Mouse (Mus musculus) brown adipose tissue, adult 24 weeks (tissue): ENCODE measurements at regions not wholly inside any gene's neighbourhood (a gene's known extent, or its start where the extent isn't known, plus 50 kb on each side); places are given as distances from the start of the nearest gene placed in this dataset.

Experiments used
- H3K27ac ChIP-seq: fragments of 200-500 bp; replicated peaks from 2 replicates; pipeline ENCODE4 v1.5.1; 2012; ENCODE audit warnings: low read depth, mild to moderate bottlenecking, low read length
- H3K4me1 ChIP-seq: fragments of 200-500 bp; 2 replicates; pipeline ENCODE4 v1.6.1; 2012; ENCODE audit warnings: low read length, mixed read lengths; ENCODE audit not compliant: control insufficient read depth, insufficient read depth, insufficient read length
- H3K4me3 ChIP-seq: fragments of 200-500 bp; 2 replicates; pipeline ENCODE4 v1.5.1; 2012; ENCODE audit warnings: low read depth, mild to moderate bottlenecking, low read length, moderate library complexity; ENCODE audit not compliant: insufficient read depth

DNA sequence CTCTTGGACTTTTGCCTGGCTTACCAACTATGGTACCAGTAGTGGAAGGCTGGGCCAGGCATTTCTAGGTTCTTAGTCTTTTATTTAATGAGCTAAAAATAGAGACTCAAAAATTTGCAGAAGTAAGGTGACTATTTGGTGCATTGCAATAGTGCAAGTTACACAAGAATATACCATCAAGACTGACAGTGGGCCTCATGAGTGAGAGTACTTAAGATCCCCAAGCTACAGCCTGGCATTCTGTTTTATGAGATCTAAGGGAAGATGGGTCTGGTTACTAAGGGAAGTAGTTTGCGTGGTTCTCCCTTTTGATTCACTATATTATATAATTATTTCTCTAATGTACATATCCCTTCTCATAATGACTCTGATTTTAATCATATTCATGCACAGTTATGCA lies 231.8 kb upstream of the Eci2 start:
- Histone ChIP-seq H3K4me1 (no peaks in the 10 kb centered on the region), H3K27ac (no peak overlapping the region), H3K4me3 (no peak overlapping the region)

DNA sequence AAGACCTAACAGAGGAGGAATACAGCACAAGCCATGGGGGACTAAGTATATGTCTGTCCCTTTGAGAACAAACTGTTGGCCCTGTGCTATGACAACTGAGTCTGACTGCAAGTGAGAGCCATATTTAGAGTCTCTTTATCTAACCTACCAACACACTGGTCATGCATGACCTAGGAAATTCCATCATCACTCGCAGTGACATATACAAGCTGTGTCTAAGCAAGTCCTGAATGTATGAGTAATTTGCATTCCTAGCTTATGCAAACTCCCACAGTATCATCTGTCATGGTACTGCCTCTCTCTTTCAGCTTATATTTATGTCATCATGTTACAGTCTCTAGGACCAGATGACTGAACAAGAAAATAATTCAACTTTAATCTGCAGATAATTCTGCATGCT lies 257.1 kb upstream of the Eci2 start:
- Histone ChIP-seq H3K4me1 (no peaks in the 10 kb centered on the region), H3K27ac (no peak overlapping the region), H3K4me3 (no peak overlapping the region)

DNA sequence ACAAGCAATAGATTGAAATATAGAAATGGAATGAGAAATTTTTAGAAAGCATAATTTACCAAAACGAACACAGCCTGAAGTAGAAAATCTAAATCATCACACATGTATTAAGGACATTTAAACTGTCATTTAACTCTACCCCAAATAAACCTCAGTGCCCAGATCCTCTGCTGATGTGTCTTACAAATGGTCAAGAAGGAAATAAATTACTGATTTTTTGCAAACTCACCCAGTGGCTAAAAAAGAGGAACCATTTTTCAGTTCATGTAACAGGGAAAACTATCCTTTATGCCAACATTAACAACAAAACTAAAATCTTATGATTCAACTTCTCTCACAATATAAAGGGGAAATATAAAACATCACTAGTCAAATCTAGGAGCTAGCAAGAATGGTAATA lies 275.2 kb upstream of the Eci2 start:
- Histone ChIP-seq H3K27ac (no peak overlapping the region), H3K4me3 (no peak overlapping the region), H3K4me1 (no peaks in the 10 kb centered on the region)

DNA sequence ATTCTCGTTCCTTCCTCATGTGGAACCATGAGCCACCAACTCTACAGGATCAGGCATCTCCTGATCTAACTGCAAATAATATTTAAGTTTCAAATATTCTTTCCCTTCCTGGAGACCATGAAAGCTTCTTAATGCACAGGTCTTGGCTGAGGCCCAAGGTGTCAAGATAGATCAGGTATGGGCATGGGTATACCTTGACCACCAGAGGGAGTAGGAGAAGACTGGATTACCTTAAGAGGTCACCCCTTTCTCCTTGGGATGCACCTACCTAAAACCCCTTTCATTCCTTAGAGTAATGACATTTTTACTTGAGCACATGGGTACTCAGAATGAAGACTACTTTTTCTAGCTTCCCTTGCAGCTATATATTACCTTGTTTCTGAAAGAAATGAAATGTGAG lies 289.9 kb upstream of the Eci2 start:
- no peaks in the 10 kb centered on the region for H3K4me1 ChIP-seq
- no peak overlapping the region for H3K27ac ChIP-seq
- H3K4me3 ChIP-seq, result no peak overlapping the region

DNA sequence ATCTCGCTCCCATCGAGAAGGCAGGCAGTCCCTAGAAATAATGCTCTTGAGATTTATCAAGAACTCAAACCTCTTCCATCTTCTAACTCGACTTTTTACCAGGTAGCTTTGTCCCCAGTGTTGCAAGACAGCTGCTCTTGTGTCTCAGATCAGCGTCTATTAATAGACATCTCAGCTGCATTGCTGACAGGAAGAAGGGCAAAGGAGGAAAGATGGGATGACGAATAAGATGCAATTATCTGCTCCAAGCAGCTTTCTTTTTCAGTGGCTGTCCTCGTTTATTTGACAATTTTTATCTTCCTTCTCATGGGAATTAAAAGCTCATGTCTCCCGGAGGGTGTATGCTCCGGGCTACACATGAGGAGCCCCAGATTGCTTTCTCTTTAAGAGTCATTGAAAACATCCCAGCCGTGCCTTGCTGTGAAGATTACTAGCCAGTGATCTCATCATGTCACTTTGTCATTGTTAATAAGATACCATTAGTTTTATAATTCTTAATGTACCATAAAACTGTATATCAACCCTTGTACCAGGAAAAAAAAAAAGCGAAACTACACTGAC lies 299.9 kb upstream of the Eci2 start:
- Histone ChIP-seq H3K4me3 (no peak overlapping the region), H3K4me1 (no peaks in the 10 kb centered on the region), H3K27ac (no peak overlapping the region)

DNA sequence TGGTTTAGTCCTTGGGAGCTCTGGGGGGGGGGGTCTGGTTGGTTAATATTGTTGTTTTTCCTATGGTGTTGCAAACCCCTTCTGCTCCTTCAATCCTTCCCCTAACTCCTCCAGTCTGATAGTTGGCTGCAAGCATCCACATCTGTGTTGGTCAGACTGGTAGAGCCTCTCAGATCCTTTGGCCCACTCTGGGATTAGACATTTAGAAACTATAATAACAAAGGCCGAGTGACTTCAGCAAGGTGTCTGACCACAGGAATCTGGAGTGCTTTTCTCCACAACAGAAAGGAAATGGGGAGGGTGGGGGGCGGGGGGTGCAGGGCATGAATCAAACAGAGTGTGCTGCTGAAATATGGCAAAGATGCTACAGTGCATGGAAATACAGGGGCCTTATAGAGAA lies 301.4 kb upstream of the Eci2 start:
- H3K4me1 ChIP-seq, result no peaks in the 10 kb centered on the region
- no peak overlapping the region for H3K27ac ChIP-seq
- no peak overlapping the region for H3K4me3 ChIP-seq

DNA sequence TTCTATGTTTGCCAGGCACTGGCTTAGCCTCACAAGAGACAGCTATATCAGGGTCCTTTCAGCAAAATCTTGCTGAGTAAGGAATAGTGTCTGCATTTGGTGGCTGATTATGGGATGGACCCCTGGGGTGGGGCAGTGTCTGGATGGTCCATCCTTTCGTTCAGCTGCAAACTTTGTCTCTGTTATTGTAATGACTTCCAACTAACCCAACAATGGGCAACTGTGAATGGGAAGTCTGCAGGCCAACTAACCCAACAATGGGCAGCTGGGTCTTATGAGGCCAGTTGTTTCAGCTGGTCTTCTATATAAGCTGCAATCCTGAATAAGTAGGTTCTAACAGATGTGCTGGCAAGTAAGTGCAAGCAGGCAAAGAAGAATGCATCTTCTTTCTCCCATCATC lies 304.0 kb upstream of the Eci2 start:
- peaks cover 2% of the 10 kb centered on the region; the same call in 1 of the 2 replicates for H3K4me1 ChIP-seq
- H3K4me3 ChIP-seq, result no peak overlapping the region
- no peak overlapping the region for H3K27ac ChIP-seq

DNA sequence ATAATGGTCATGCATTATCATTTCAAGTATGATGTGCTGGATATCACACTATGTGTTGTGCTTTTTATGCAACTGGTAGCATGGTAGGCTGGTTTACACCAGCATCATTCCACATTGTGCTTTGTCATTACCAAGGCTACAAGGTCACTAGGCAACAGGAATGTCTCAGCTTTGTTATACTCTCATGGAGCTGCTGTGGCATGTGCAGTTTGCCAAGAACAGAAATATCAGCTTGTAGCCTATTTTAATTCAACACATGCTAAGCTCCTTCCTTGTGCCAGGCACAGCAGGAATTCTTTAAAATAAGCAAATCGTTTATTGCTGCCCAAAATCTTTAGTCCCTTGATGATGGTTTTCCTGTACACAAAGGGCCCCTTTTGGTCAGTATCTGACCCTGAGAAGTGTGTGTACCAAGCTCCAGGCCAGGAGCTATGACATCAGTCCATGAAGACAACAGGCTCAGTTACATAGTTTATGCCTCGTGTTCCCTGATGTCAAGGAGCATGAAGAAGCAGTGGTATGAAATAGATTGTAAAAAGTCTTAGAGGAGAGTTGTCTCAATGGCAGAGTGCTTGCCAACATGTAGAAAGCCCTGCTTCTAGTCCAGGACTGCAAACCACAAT lies 314.0 kb upstream of the Cdyl start:
- H3K4me3 ChIP-seq, result no peak overlapping the region
- no peak overlapping the region for H3K27ac ChIP-seq
- H3K4me1 ChIP-seq, result no peaks in the 10 kb centered on the region

DNA sequence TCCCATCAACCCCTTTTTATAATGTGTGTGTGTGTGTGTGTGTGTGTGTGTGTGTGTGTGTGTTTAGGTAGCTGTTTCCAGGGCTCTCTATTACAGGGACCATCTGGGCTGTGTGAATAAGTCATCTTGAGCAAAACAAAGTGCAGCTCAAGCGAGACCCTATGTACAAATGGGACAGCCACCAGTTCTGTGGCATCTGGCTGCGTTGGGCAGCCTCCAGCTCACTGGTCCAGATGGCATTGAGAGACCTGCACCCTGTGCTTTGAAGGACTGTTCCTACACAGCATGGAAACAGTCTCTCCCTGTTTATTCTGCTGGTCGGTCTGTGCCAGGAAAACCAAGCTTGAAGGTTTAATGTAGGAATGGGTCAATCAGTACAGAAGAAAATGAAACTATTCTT lies 311.4 kb upstream of the Cdyl start:
- H3K4me3 ChIP-seq, result no peak overlapping the region
- H3K27ac ChIP-seq, result no peak overlapping the region
- no peaks in the 10 kb centered on the region for H3K4me1 ChIP-seq

DNA sequence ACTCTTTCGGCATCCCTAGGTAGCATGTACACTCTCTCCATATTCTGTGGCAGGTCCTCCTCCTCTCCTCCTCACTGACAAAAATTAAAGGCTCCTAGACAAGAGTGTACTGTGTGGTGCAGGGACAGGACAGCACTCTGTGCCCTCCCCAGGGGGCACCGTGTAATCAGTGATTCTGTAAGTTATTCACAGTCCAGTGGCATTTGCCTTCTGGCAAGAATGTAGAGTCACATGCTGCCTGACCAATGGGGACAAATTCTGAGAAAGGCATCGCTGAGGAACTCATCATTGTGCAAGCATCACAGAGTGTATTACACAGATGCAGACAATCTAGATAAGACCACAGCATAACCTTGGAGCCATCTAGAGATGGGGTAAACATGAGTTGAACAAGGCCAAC lies 300.3 kb upstream of the Cdyl start:
- Histone ChIP-seq H3K4me1 (no peaks in the 10 kb centered on the region), H3K4me3 (no peak overlapping the region), H3K27ac (no peak overlapping the region)

DNA sequence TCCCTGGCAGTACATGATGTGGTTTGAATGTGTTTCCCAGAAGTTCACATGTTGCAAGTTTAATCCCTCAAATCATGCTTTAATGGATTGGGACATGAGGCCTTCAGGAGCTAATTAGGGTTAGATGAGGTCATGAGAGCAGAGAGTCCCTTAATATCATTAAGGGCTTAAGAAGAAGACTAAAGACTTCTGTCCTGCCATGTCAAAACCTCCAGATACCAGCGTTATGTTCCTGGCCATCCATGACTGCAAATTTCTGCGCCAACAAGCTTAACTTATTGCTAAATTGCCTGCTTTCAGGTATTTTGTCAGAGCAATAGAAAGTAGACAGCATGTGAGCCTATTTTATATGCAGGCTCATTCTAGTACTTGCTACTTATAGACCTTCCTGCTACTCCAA lies 282.1 kb upstream of the Cdyl start:
- Histone ChIP-seq H3K4me3 (no peak overlapping the region), H3K4me1 (no peaks in the 10 kb centered on the region), H3K27ac (no peak overlapping the region)

DNA sequence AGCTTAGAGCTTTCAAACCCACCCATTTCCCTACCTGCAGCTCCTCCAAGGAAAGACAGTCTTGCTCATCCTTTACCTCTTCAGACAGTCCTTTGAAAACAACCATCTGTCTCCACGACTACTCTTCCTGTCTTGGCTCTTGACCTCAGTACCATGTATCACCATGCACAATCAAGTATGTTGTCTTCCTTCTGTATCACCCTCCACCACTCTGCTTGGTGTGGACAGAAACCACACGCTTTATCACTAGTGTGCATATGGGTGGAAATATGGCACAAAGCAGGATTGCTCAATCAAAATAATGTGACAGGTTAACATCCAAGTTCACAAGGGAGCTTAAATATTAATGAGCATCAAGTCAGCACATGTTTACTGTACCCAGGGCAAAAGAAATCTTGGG lies 280.1 kb upstream of the Cdyl start:
- no peaks in the 10 kb centered on the region for H3K4me1 ChIP-seq
- no peak overlapping the region for H3K27ac ChIP-seq
- no peak overlapping the region for H3K4me3 ChIP-seq

DNA sequence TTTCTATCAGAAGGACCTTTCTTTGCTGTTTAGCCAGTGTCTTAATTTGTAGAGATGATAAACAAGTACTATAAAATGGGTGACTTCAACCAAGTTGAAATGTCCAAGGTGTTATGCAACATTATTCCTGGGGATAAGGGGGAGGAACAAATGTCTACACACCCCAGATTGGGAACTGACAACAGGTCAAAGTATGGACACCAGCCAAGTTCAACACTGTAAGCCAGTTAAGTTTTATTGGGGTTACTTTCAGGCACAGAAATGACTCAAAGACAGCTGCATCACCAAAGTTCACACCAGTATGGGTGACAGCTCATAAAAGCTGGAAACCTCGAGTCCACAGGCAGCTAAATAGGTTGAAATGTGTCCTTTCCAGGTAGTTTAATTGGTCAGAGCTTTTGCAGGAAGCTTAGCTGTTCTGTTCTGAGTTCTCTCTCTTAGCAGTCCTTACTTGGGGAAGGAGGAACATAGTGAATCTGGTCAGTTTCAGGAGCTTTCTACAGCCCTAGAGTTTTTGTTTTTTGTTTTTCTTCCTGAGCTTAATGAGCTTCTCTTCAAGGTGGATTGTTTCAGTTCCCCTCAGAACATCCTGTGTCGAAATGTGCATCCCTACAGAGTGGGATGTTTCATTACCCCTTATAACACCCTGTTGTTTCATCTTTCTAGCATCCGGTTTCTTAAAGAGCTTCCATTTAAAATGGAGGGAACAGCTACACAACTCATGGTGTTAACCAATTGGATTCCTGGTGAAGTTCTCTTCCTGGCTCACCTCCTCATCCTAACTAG lies 279.2 kb upstream of the Cdyl start:
- Histone ChIP-seq H3K4me1 (no peaks in the 10 kb centered on the region), H3K4me3 (no peak overlapping the region)

DNA sequence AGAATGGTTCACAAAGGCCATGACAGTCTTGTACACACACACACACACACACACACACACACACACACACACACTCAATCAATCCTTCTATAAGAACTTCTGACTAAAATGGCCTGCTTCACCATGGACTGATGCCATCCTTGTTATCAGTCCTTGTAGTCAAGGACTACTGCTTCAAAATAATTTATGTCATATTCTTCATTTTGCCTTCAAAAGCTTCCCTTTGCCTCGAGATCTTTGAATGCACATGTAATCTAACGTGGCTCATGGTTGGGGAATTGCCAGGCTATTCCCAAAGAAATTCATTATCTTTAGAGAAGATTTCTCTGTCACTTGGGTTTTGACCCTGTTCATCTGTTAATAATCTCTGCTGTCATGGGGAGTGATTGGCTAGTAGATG lies 278.0 kb upstream of the Cdyl start:
- H3K4me3 ChIP-seq, result no peak overlapping the region
- H3K4me1 ChIP-seq, result no peaks in the 10 kb centered on the region
- H3K27ac ChIP-seq, result no peak overlapping the region

More for the DNA sequence above, 279.2 kb upstream of the Cdyl start:
- no peak overlapping the region for H3K27ac ChIP-seq

DNA sequence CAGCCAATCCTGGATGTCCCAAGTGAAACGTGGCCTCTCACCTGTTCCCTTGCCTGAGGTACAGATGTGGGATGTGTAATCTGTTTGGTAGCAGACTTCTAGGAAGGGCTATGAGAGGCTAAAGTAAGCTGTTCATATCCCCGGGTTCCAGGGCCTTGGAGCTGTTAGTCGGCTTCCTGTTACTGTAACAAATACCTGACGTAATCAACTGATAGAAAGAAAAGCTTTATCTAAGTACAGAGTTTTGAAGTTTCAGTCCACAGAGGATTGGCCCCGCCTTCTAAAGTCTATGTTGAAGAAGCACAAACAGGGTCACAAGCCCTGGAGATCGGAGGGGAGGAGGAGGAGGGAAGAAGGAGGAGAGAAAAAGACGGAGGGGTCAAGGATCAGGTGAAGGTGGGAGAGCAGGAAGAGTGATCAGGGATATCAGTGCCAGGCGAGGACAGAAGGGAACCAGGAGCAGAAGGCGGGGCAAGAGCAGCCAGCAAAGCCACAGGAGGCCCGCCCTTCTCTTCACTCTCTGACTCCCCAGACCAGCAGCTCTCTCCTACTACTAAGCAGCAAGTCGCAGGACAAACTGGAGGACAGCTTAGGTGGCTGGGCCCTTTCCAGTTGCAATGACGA lies 276.5 kb upstream of the Cdyl start:
- no peak overlapping the region for H3K4me3 ChIP-seq
- no peak overlapping the region for H3K27ac ChIP-seq
- H3K4me1 ChIP-seq, result no peaks in the 10 kb centered on the region

DNA sequence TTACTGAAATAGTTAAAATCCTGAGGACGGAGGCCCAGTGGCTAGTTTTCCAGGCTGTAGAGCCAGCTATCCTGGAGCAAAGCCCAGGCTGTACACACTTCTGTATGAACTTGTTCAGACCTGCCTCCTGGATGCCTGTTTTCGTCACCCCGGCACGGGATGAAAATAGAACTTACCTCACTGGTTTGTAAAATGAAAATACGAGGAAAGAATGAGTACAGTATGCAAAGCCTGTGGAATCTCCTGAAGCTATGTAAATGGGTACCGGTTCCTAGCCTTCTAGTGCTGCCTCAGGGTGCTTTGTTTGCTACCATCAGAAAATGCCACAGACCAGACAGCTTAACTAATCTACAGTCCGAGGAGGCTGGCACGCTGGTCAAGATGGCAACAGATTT lies 276.0 kb upstream of the Cdyl start:
- Histone ChIP-seq H3K4me3 (no peak overlapping the region), H3K4me1 (no peaks in the 10 kb centered on the region), H3K27ac (peak overlapping the region; percentile 28; the same call in 1 of the 2 replicates)
